Mouse (Mus musculus) embryonic facial prominence, embryonic 10.5 days (tissue): ENCODE results near the gene Tmem60. TPM values are rescaled to one million over a fixed set of nuclear protein-coding genes. Genes with fewer than 3 reads are reported as not detected.

ENCODE experiments used
- DNase-seq: peaks from one replicate; pipeline ENCODE4 v3.0.0-alpha.2; 2017; ENCODE audit warnings: low spot score
- H3K27ac ChIP-seq: fragments of 300-500 bp; sonication (generic); replicated peaks from 2 replicates; pipeline ENCODE4 v1.5.1; 2016; ENCODE audit warnings: mild to moderate bottlenecking
- H3K27me3 ChIP-seq: fragments of 300-500 bp; sonication (generic); replicated peaks from 2 replicates; pipeline ENCODE4 v1.6.1; 2016; ENCODE audit warnings: low read depth, mild to moderate bottlenecking; ENCODE audit not compliant: poor library complexity, severe bottlenecking
- H3K36me3 ChIP-seq: fragments of 300-500 bp; sonication (generic); replicated peaks from 2 replicates; pipeline ENCODE4 v1.6.1; 2016; ENCODE audit warnings: mild to moderate bottlenecking, moderate library complexity
- H3K4me1 ChIP-seq: fragments of 300-500 bp; sonication (generic); 2 replicates; pipeline ENCODE4 v1.6.1; 2016
- H3K4me3 ChIP-seq: fragments of 300-500 bp; sonication (generic); 2 replicates; pipeline ENCODE4 v1.5.1; 2016; ENCODE audit warnings: mild to moderate bottlenecking, moderate library complexity
- H3K9me3 ChIP-seq: fragments of 300-500 bp; sonication (generic); 2 replicates; pipeline ENCODE4 v1.6.1; 2016; ENCODE audit warnings: mild to moderate bottlenecking
- WGBS: fragments of 180-500 bp; shearing (Covaris S2); methylation state at CpG from one replicate; pipeline ENCODE4 v1.1.7; 2016; 5-methylcytosine and 5-hydroxymethylcytosine counted together
- polyA plus RNA-seq: library from polyadenylated mRNA; unstranded; fragments of >200 nt; fragmentation: Nextera tagmentation; extraction: Ambion mirVana; gene quantifications from 2 replicates; pipeline ENCODE4 v1.2.1, GENCODE M21; 2016

The Tmem60 gene
- polyA plus RNA-seq, 1 experiment from 2014 or later, result 51.2 TPM

GRCm38 (mm10) chr5:20918967-20919366 lies 37.0 kb downstream of the Tmem60 start:
- H3K4me3 ChIP-seq, result no peak overlapping the region
- 92% methylated on average over 4 of the region's 4 CpGs for WGBS
- peaks cover 14% of the 10 kb centered on the region for H3K36me3 ChIP-seq
- no peaks in the 10 kb centered on the region for H3K9me3 ChIP-seq
- no peaks in the 10 kb centered on the region for H3K27me3 ChIP-seq
- no peak overlapping the region for H3K27ac ChIP-seq
- DNase-seq, result no peak
- no peaks in the 10 kb centered on the region for H3K4me1 ChIP-seq

GRCm38 (mm10) chr5:20919566-20919965 lies 37.6 kb downstream of the Tmem60 start:
- Histone ChIP-seq H3K36me3 (peaks cover 14% of the 10 kb centered on the region), H3K27ac (no peak overlapping the region), H3K27me3 (no peaks in the 10 kb centered on the region), H3K9me3 (no peaks in the 10 kb centered on the region), H3K4me3 (no peak overlapping the region), H3K4me1 (no peaks in the 10 kb centered on the region)
- DNase-seq, result no peak
- 94% methylated on average over 9 of the region's 9 CpGs for WGBS

GRCm38 (mm10) chr5:20924608-20925007 lies 42.6 kb downstream of the Tmem60 start:
- Histone ChIP-seq H3K4me1 (0 out of 2 replicates have a peak, but pooled peaks cover under 1% of the 10 kb centered on the region), H3K36me3 (peaks cover 12% of the 10 kb centered on the region), H3K9me3 (no peaks in the 10 kb centered on the region), H3K27ac (no peak overlapping the region), H3K4me3 (no peak overlapping the region), H3K27me3 (no peaks in the 10 kb centered on the region)
- WGBS, result 81% methylated on average over 3 of the region's 3 CpGs
- no peak for DNase-seq

- Histone ChIP-seq H3K27me3 (no peaks in the 10 kb centered on the region), H3K4me1 (peaks cover 9% of the 10 kb centered on the region; the same call in 1 of the 2 replicates), H3K36me3 (peaks cover 11% of the 10 kb centered on the region), H3K4me3 (no peak overlapping the region), H3K9me3 (no peaks in the 10 kb centered on the region), H3K27ac (no peak overlapping the region)
- WGBS, result 83% methylated on average over 3 of the region's 3 CpGs
- no peak for DNase-seq
Measured at GRCm38 (mm10) chr5:20925451-20925850, 43.5 kb downstream of the Tmem60 start.

GRCm38 (mm10) chr5:20929669-20930151 lies 47.7 kb downstream of the Tmem60 start:
- WGBS, result 83% methylated on average over 6 of the region's 6 CpGs
- H3K27me3 ChIP-seq, result no peaks in the 10 kb centered on the region
- H3K36me3 ChIP-seq, result peaks cover 8% of the 10 kb centered on the region
- no peak for DNase-seq
- H3K4me1 ChIP-seq, result peaks cover 10% of the 10 kb centered on the region; the same call in 1 of the 2 replicates
- H3K4me3 ChIP-seq, result no peak overlapping the region
- H3K9me3 ChIP-seq, result no peaks in the 10 kb centered on the region
- H3K27ac ChIP-seq, result no peak overlapping the region

- no peak overlapping the region for H3K27ac ChIP-seq
- peaks cover 10% of the 10 kb centered on the region; the same call in 1 of the 2 replicates for H3K4me1 ChIP-seq
- no peak for DNase-seq
- H3K9me3 ChIP-seq, result no peaks in the 10 kb centered on the region
- peaks cover 6% of the 10 kb centered on the region for H3K36me3 ChIP-seq
- H3K27me3 ChIP-seq, result no peaks in the 10 kb centered on the region
- no peak overlapping the region for H3K4me3 ChIP-seq
Measured at GRCm38 (mm10) chr5:20930430-20930829, 48.4 kb downstream of the Tmem60 start.

- WGBS, result 88% methylated on average over 3 of the region's 3 CpGs
- H3K27me3 ChIP-seq, result no peaks in the 10 kb centered on the region
- no peak overlapping the region for H3K27ac ChIP-seq
- no peak for DNase-seq
- H3K4me1 ChIP-seq, result peaks cover 12% of the 10 kb centered on the region; the same call in 1 of the 2 replicates
- H3K4me3 ChIP-seq, result no peak overlapping the region
- H3K9me3 ChIP-seq, result no peaks in the 10 kb centered on the region
- 0 out of 2 replicates have a peak, but pooled peaks cover 2% of the 10 kb centered on the region for H3K36me3 ChIP-seq
Measured at GRCm38 (mm10) chr5:20931300-20931699, 49.3 kb downstream of the Tmem60 start.

GRCm38 (mm10) chr5:20932585-20932984 lies 50.6 kb downstream of the Tmem60 start:
- Histone ChIP-seq H3K4me3 (no peak overlapping the region), H3K9me3 (no peaks in the 10 kb centered on the region), H3K27ac (no peak overlapping the region), H3K36me3 (no peaks in the 10 kb centered on the region), H3K4me1 (peaks cover 12% of the 10 kb centered on the region; the same call in 1 of the 2 replicates), H3K27me3 (no peaks in the 10 kb centered on the region)
- no peak for DNase-seq
- WGBS, result 89% methylated on average over 3 of the region's 3 CpGs

- Histone ChIP-seq H3K4me1 (peaks cover 13% of the 10 kb centered on the region), H3K9me3 (no peaks in the 10 kb centered on the region), H3K27ac (no peak overlapping the region), H3K4me3 (no peak overlapping the region), H3K36me3 (peaks cover 8% of the 10 kb centered on the region), H3K27me3 (no peaks in the 10 kb centered on the region)
- 87% methylated on average over 5 of the region's 5 CpGs for WGBS
- DNase-seq, result no peak
Measured at GRCm38 (mm10) chr5:20935934-20936333, 53.9 kb downstream of the Tmem60 start.

Other genes starting within 250 kb of the Tmem60 start
- 20.2 and 21.4 TPM in 2 replicates for gene Phtf2, start 67 bp upstream of the Tmem60 start, polyA plus RNA-seq
- 4.7 and 5.0 TPM in 2 replicates for gene Rsbn1l, start 74.2 kb downstream of the Tmem60 start, polyA plus RNA-seq
- 22.6 and 25.6 TPM in 2 replicates for gene Ptpn12, start 173.7 kb downstream of the Tmem60 start, polyA plus RNA-seq